Mouse (Mus musculus) G1E (cell line): ENCODE measurements around the gene Htr1f.

ENCODE experiments used
- CTCF ChIP-seq: IDR thresholded peaks from 2 replicates; pipeline ENCODE4 v1.5.1; 2012; ENCODE audit warnings: low read depth, low read length, inconsistent platforms, mixed read lengths
- GATA1 ChIP-seq: IDR thresholded peaks from 2 replicates; pipeline ENCODE4 v1.6.1; 2012; ENCODE audit warnings: borderline replicate concordance, low read length, inconsistent platforms, mixed read lengths
- TAL1 ChIP-seq: conservative IDR thresholded peaks from 2 replicates; pipeline ENCODE4 v1.6.1; 2012; ENCODE audit warnings: low read depth, low read length, inconsistent platforms, mixed read lengths

DNA sequence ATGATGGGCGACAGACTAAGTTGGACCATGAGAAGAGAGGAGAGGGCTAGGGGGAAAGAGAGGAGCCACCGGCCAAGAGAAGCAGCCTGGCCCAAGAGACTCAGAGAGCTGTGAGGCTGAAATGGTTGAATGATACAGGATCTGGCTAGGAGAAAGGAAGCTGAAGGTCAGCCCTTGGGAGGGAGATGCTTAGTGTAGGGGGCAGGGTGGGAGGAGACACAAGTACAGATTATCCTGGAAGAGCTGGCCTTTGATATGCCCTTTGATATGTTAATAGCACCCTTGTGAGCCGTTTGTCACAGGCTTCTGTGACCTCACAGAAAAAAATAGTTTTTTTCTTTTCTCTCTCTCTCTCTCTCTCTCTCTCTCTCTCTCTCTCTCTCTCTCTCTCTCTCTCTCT is 220.5 kb downstream of the Htr1f start:
- TF ChIP-seq CTCF, result no peak
- TF ChIP-seq GATA1, result no peak
- TF ChIP-seq TAL1, result no peak
